Mouse (Mus musculus) Patski (cell line): ENCODE measurements around the gene Eps15l1. TPM values are rescaled to one million over a fixed set of nuclear protein-coding genes. Genes with fewer than 3 reads are reported as not detected.

Experiments used
- ATAC-seq: fragments of 100-300 bp; one replicate; pipeline ENCODE4 v1.8.0; 2021
- CTCF ChIA-PET: fragments of 350-600 bp; sonication (Branson Sonifier 250); formaldehyde crosslinking; loops from one replicate; lab custom pipeline; 2022; ENCODE audit warnings: inconsistent platforms; lab: Charles Lee
- POLR2A ChIA-PET: fragments of 350-600 bp; sonication (Branson Sonifier 250); formaldehyde crosslinking; loops from one replicate; lab custom pipeline; 2022; ENCODE audit warnings: antibody characterized with exemption, inconsistent platforms; lab: Charles Lee
- DNase-seq: peaks from one replicate; pipeline ENCODE4 v3.0.0-alpha.2; 2011; ENCODE audit warnings: low read depth, low spot score
- H3K27me3 ChIP-seq: fragments of 371-371 bp; one replicate; pipeline ENCODE4 v1.5.1; 2021
- CTCF ChIP-seq: fragments of 100-300 bp; IDR thresholded peaks from one replicate; pipeline ENCODE4 v1.5.1; 2021
- in situ Hi-C: fragments of 300-500 bp; cut with MboI; formaldehyde crosslinking; loops from 3 replicates; pipeline ENCODE4 v1.11.1; 2018; ENCODE audit warnings: low pct_unique_long_range_greater_than_20kb, mixed read lengths
- polyA plus RNA-seq: library from polyadenylated mRNA; unstranded; gene quantifications from one replicate; pipeline ENCODE4 v1.2.3, GENCODE M21; 2021

Eps15l1 gene
- polyA plus RNA-seq, 1 experiment from 2014 or later = 63.4 TPM

GRCm38 (mm10) chr8:72353700-72354045, 67.6 kb downstream of the Eps15l1 start:
- TF ChIP-seq CTCF = no peak
- in situ Hi-C loops = no loop called here
- ATAC-seq (no peak), DNase-seq (no peak)
- no peaks in the 10 kb centered on the region for H3K27me3 ChIP-seq
- CTCF ChIA-PET = interaction anchor here (1.1 kb wide), 1 partner anchor 30 kb away, joined by 3 read pairs; no protein-coding TSS in a partner anchor
- POLR2A ChIA-PET = no interaction called here

DNA sequence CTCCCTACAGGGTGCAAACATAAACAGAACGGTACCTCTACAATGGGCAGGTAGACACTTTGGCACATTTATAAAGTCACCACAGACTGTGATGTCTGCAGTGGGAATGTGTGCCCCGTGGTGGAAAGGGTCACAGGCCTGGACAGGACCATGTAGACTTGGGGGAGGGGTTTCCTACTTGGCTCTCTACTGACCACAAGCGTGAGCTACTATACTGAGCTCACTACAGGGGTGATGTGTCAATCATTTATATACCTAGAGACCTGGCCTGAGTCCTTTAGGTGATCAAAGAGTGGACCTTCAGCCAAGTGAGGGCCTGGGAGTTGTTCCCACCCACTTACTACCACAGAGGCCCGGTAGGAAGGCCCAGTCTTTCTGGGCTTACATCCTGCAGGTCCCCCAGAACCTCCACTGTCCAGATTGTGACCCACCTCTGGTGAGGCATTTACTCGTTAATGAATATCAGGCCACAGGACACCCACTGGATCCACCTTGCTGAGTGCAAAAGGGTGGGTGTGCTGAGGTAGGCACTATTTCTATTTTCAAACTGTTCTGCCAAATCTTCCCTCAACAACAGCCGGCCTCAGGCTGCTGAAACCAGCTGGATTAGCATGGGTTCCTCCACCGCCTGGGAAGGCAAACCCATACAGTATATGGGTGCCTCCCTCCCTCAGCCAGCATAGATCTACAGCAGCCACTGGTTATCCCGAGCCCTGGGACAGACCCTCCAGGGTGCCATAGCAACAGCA, 68.1 kb downstream of the Eps15l1 start:
- ATAC-seq (no peak), DNase-seq (no peak)
- in situ Hi-C loops = no loop called here
- TF ChIP-seq CTCF = no peak
- POLR2A ChIA-PET = no interaction called here
- CTCF ChIA-PET = no interaction called here
- no peaks in the 10 kb centered on the region for H3K27me3 ChIP-seq

- ChIA-PET CTCF (interaction anchor here (1.1 kb wide), 1 partner anchor 21 kb away, joined by 3 read pairs; no protein-coding TSS in a partner anchor), POLR2A (no interaction called here)
- in situ Hi-C loops = no loop called here
- no peaks in the 10 kb centered on the region for H3K27me3 ChIP-seq
- no peak for DNase-seq
- ATAC-seq = no peak
- TF ChIP-seq CTCF = no peak
Observed at GRCm38 (mm10) chr8:72351405-72352005, 69.8 kb downstream of the Eps15l1 start.

DNA sequence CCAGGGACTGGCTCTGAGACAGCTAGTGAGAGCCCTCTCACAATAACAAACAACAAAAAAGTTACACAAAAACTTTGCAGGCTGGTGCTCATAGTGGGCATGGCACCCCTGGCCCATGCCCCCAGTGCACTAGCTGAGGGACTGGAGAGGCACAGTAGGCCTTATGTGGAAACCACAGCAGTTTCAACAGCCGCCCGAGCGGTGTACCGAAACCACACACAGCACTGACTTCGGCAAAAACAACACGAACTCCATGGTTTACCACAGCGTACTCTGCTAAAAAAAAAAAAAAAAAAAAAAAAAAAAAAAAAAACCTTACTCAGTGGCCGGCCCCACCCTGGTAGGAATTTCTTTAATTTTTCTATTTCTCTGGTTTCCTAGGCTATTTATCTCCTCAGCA, 70.5 kb downstream of the Eps15l1 start:
- POLR2A ChIA-PET = no interaction called here
- DNase-seq (no peak), ATAC-seq (no peak)
- H3K27me3 ChIP-seq = no peaks in the 10 kb centered on the region
- TF ChIP-seq CTCF = no peak
- CTCF ChIA-PET = no interaction called here
- in situ Hi-C loops = no loop called here

DNA sequence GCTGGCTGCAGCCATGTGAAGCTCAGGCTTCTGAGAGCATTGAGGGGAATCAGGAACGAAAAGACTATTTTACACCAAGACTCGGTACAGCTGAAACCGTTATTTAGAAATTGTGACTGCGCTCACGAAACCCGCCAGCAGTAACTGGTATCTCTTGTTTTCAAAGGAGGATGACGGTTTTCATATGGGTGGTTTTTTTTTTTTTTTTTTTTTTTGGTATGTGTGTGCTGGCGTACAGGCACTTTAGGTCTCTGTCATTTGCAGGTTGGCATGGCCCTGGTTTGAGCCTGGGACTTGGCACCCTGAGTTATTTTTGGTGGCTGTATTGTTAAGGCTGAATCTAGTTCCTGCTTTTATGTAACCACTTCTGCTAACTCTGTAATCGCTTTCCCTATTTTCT, 71.4 kb downstream of the Eps15l1 start:
- ChIA-PET CTCF (interaction anchor here (1.1 kb wide), 2 partner anchors 10 to 13 kb away, joined by 3 to 4 read pairs; no protein-coding TSS in a partner anchor), POLR2A (interaction anchor here (0.6 kb wide), 1 partner anchor 381 kb away, joined by 5 read pairs; no protein-coding TSS in a partner anchor)
- no peak for TF ChIP-seq CTCF
- no peak for ATAC-seq
- no peak for DNase-seq
- H3K27me3 ChIP-seq = no peaks in the 10 kb centered on the region
- in situ Hi-C loops = no loop called here

DNA sequence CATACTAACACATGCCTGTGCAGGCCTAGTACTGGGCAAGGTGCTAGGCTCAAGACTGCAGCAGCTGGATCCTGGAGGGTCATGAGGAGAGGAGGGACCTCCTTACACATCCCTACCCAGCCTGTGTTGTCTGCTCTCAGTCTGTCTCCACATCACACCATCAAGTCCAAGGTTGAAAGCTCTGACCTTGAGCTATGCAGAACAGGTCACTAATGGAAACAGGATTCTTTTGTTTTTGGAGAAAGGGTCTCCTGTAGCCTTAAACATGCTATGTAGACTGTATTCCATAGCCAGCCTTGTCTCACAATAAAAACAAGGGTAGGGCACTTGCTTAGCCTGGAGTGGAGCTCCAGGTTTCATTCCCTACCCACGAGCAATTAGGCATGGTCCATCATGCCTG, 72.3 kb downstream of the Eps15l1 start:
- ATAC-seq = no peak
- ChIA-PET POLR2A (no interaction called here), CTCF (interaction anchor here (0.9 to 1.1 kb wide), 3 partner anchors 9 to 160 kb away, joined by 3 to 4 read pairs (median 3); partner anchors contain the start of gene Hsh2d)
- no peak for DNase-seq
- in situ Hi-C loops = no loop called here
- no peaks in the 10 kb centered on the region for H3K27me3 ChIP-seq
- TF ChIP-seq CTCF = no peak

GRCm38 (mm10) chr8:72348114-72348513, 73.1 kb downstream of the Eps15l1 start:
- TF ChIP-seq CTCF = no peak
- ChIA-PET CTCF (no interaction called here), POLR2A (no interaction called here)
- peak; percentile 12 for ATAC-seq
- no peak for DNase-seq
- H3K27me3 ChIP-seq = no peaks in the 10 kb centered on the region
- in situ Hi-C loops = no loop called here

DNA sequence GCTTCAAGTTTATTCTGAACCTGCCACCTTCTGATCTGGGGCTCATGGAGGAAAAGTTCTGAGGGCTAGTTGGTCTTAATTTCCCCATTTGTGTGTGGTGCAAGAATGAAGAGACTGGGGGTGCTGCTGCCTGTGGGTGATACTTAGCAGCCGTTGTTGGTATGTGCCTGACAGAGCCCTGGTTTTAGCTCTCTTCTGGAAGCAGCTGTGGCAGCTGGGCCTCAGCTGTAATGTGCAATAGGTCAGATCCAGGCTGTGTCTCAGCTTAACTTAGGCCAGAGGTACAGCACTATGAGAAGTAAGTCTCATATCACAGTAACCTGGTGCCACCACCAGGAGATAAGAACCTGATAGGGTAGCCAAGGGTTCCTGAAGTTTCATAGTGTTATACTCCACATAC, 73.7 kb downstream of the Eps15l1 start:
- no peak for TF ChIP-seq CTCF
- DNase-seq = no peak
- no peak for ATAC-seq
- POLR2A ChIA-PET = interaction anchor here (0.7 kb wide), 1 partner anchor 36 kb away, joined by 5 read pairs; no protein-coding TSS in a partner anchor
- no peaks in the 10 kb centered on the region for H3K27me3 ChIP-seq
- CTCF ChIA-PET = no interaction called here
- in situ Hi-C loops = no loop called here

GRCm38 (mm10) chr8:72343725-72344124, 77.5 kb downstream of the Eps15l1 start:
- no peak for TF ChIP-seq CTCF
- no peaks in the 10 kb centered on the region for H3K27me3 ChIP-seq
- POLR2A ChIA-PET = no interaction called here
- in situ Hi-C loops = no loop called here
- no peak for ATAC-seq
- no peak for DNase-seq
- CTCF ChIA-PET = interaction anchor here (1.0 kb wide), 1 partner anchor 71 kb away, joined by 4 read pairs; no protein-coding TSS in a partner anchor

DNA sequence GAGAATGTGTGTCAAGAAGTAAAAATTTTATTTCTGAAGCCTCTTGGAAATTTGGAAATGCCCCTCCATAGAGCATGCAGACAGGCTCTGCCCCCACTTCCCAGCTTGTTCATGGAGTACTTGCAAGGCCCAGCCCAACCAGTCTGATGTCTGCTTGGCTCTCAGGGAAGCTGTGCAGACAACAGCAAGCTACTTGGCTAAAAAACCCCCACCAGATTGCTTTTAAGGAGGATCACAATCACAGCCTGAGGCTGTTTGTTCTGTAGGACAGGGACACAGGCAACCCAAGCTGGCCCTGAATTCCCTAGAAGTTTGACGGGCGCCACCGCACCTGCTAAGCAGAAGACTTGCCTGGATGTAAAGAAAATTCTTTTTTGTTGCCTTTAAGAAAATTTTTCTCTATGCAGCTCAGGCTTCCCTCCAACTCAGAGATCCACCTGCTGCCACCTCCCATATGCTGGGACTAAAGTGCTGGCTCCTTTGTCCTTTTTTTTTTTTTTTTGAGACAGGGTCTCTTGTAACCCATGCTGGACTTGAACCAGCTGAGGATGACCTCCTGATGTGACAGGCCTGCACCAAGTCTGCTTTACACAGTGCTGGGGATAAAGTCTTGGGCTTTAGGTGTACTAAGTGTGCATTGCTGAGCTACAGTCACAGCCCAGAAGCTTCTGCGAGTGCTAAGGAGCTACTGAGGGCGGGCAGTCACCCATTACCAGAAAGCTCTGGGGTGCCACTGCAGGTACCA, 78.5 kb downstream of the Eps15l1 start:
- in situ Hi-C loops = no loop called here
- ChIA-PET POLR2A (no interaction called here), CTCF (interaction anchor here (1.0 kb wide), 1 partner anchor 70 kb away, joined by 4 read pairs; no protein-coding TSS in a partner anchor)
- no peak for DNase-seq
- ATAC-seq = no peak
- no peaks in the 10 kb centered on the region for H3K27me3 ChIP-seq
- no peak for TF ChIP-seq CTCF
